Mouse (Mus musculus) CH12.LX (cell line): ENCODE results near the gene Ccdc57.

ENCODE experiments used
- CHD2 ChIP-seq: IDR thresholded peaks from 2 replicates; pipeline ENCODE4 v1.6.1; 2011; ENCODE audit warnings: low read length, improper control_type of control experiment
- CTCF ChIP-seq, 2 experiments: IDR thresholded peaks in 1 of 2; conservative IDR thresholded peaks in 1 of 2; 2 replicates each; pipeline ENCODE4 v1.5.1; 2011 to 2012; ENCODE audit warnings: low read depth in 2 of 2, low read length in 2 of 2, improper control_type of control experiment in 1 of 2, inconsistent platforms in 1 of 2, mild to moderate bottlenecking in 1 of 2, moderate library complexity in 1 of 2
- MAFK ChIP-seq: IDR thresholded peaks from 2 replicates; pipeline ENCODE4 v1.6.1; 2011; ENCODE audit warnings: low read length, improper control_type of control experiment; ENCODE audit not compliant: insufficient replicate concordance
- MAX ChIP-seq: IDR thresholded peaks from 2 replicates; pipeline ENCODE4 v1.6.1; 2011; ENCODE audit warnings: low read length, improper control_type of control experiment
- MYC ChIP-seq: IDR thresholded peaks from 2 replicates; pipeline ENCODE4 v1.6.1; 2011; ENCODE audit warnings: low read depth, mild to moderate bottlenecking, improper control_type of control experiment, low read length
- NRF1 ChIP-seq: IDR thresholded peaks from 2 replicates; pipeline ENCODE4 v1.6.1; 2014; ENCODE audit warnings: low read depth, mild to moderate bottlenecking, inconsistent platforms, low read length, improper control_type of control experiment, moderate library complexity
- POLR2A ChIP-seq: IDR thresholded peaks from 2 replicates; pipeline ENCODE4 v1.6.1; 2011; ENCODE audit warnings: low read depth, mild to moderate bottlenecking, improper control_type of control experiment, low read length
- RAD21 ChIP-seq: IDR thresholded peaks from 2 replicates; pipeline ENCODE4 v1.6.1; 2011; ENCODE audit warnings: low read depth, mild to moderate bottlenecking, low read length, improper control_type of control experiment, moderate library complexity
- SMC3 ChIP-seq: IDR thresholded peaks from 2 replicates; pipeline ENCODE4 v1.6.1; 2011; ENCODE audit warnings: low read depth, low read length, improper control_type of control experiment
- TBP ChIP-seq: conservative IDR thresholded peaks from 2 replicates; pipeline ENCODE4 v1.6.1; 2011; ENCODE audit warnings: low read depth, low read length, improper control_type of control experiment
- TCF12 ChIP-seq: IDR thresholded peaks from 2 replicates; pipeline ENCODE4 v1.6.1; 2014; ENCODE audit warnings: low read depth, mild to moderate bottlenecking, inconsistent platforms, low read length, improper control_type of control experiment
- USF1 ChIP-seq: IDR thresholded peaks from 2 replicates; pipeline ENCODE4 v1.6.1; 2014; ENCODE audit warnings: low read depth, mild to moderate bottlenecking, inconsistent platforms, low read length, improper control_type of control experiment
- ZMIZ1 ChIP-seq: IDR thresholded peaks from 2 replicates; pipeline ENCODE4 v1.6.1; 2012; ENCODE audit warnings: low read depth, mild to moderate bottlenecking, inconsistent platforms, low read length, improper control_type of control experiment
- ZNF384 ChIP-seq: IDR thresholded peaks from 2 replicates; pipeline ENCODE4 v1.6.1; 2012; ENCODE audit warnings: low read depth, low read length, improper control_type of control experiment, inconsistent platforms

DNA sequence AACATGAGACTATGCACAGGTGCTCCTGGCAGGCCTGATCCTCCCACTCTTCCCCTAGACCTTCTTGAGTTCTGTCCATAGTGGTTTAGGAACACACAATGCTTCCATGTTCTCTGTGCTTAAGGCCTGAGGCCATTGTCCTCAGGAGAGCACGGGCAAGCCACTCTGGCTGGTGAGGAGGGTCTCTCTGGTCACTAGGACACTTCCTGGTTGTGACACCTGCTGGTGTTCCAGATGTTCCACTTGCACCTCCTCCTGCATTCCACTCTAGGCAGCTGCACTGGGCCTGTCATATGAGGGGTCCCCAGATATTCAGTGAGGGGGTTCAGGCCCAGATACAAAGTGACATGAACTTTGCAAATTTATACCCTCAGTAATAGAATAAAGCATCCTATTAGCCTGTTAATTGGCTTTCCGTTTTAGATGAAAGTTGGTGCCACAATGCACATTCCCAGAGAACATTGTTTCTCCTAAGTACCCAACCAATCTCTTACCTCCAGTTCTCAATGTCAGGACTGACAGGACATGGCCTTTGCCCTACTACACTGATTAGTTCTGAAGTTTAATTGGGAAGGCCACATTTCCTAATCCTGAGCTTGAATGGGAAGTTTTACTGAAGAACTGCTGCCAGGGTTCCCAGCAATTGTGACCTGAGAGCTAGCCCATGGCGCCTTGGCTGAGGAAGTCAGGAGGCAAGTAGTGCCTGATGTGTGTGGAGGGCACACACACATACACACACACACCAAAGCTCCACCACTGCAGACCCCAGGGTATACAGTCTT, 100.8 kb downstream of the Ccdc57 start:
- TF ChIP-seq MYC (no peak), NRF1 (no peak), MAFK (no peak), MAX (no peak), POLR2A (no peak), CTCF (conservative IDR thresholded peaks at IDR 0.05 in 1 of 2, IDR thresholded peaks at IDR 0.05 in 1 of 2; ENCODE audit: low read depth in 2 of 2, low read length in 2 of 2) (no peak), ZNF384 (no peak), USF1 (no peak), SMC3 (no peak), TCF12 (no peak), CHD2 (no peak), ZMIZ1 (no peak), RAD21 (no peak), TBP (no peak)
